ENCODE assay signal across 30 mouse cellular contexts in genomic region chr1:158421451-158421850, GRCm38 (mm10). TPM values are rescaled to one million over a fixed set of nuclear protein-coding genes. Genes with fewer than 3 reads are reported as not detected.
DNase-seq lines count a peak whose midpoint lies in the region; ATAC-seq and TF ChIP-seq lines count a peak whose summit lies in the region.
"Had no signal": no experiment of that assay in that cellular context is flagged by ENCODE, and none has a peak within 500 bp of the region (broad histone marks: within the 10 kb centered on the region; RNA-seq: fewer than 3 reads in every experiment).

No protein-coding gene starts in this region.

- no peaks in the 10 kb centered on the region for H3K36me3 ChIP-seq in midbrain, postnatal 0 days (ENCODE audit: insufficient read depth, low read length)
- H3K36me3 ChIP-seq in midbrain, embryonic 16.5 days (ENCODE audit: control insufficient read depth, insufficient read depth, low read length) = no peaks in the 10 kb centered on the region
- H3K36me3 ChIP-seq: heart, embryonic 12.5 days; neural tube, embryonic 13.5 days had no signal

- no peaks in the 10 kb centered on the region for H3K27me3 ChIP-seq in midbrain, postnatal 0 days (ENCODE audit: insufficient read depth, low read length)
- no peaks in the 10 kb centered on the region for H3K27me3 ChIP-seq in midbrain, embryonic 16.5 days (ENCODE audit: control insufficient read depth, insufficient read depth, low read depth, low read length)
- H3K27me3 ChIP-seq: CH12.LX; heart, embryonic 12.5 days; neural tube, embryonic 13.5 days had no signal

- DNase-seq in cerebellum, postnatal 4 days (ENCODE audit: low spot score in 2 of 2) = no peak
- peak; percentile 24 for DNase-seq in midbrain, postnatal 0 days (ENCODE audit: low spot score)
- peak; percentile 71 for DNase-seq in cerebellum, adult 9-11 months
- DNase-seq in adrenal gland, postnatal 36 days = no peak
- no peak for DNase-seq in spleen, postnatal 10 days (ENCODE audit: low spot score in 2 of 2)
- DNase-seq in heart, postnatal 36 days = no peak
- DNase-seq: adrenal gland, adult 8-10 months; gastrocnemius, adult 2 months; gastrocnemius, postnatal 36 days; heart, adult 18-20 months; kidney, adult 9 months; kidney, postnatal 10 days; layer of hippocampus, postnatal 36 days; left cerebral cortex, postnatal 4 days; liver; lung, embryonic 14.5 days; lung, postnatal 14 days; right cerebral cortex, postnatal 4 days; thymus, adult 2 months; thymus, postnatal 4 days had no signal

- no peaks in the 10 kb centered on the region for H3K4me1 ChIP-seq in midbrain, postnatal 0 days (ENCODE audit: insufficient read depth, low read length)
- no peaks in the 10 kb centered on the region for H3K4me1 ChIP-seq in midbrain, embryonic 16.5 days (ENCODE audit: control insufficient read depth, insufficient read depth, low read length)
- H3K4me1 ChIP-seq: heart, embryonic 12.5 days had no signal

- H3K9ac ChIP-seq in midbrain, postnatal 0 days (replicated peaks; ENCODE audit: low read length, poor library complexity, severe bottlenecking) = no peak overlapping the region
- H3K9ac ChIP-seq in midbrain, embryonic 16.5 days (ENCODE audit: low read depth, low read length) = no peak overlapping the region
- H3K9ac ChIP-seq: heart, embryonic 12.5 days; liver, embryonic 14.5 days; lung, embryonic 14.5 days; neural tube, embryonic 13.5 days had no signal

- intact Hi-C loops in heart, postnatal 36 days (cut with DNase I) = no loop called here

- no peak overlapping the region for H3K4me3 ChIP-seq in midbrain, postnatal 0 days (ENCODE audit: low read depth, low read length)
- H3K4me3 ChIP-seq in midbrain, embryonic 16.5 days (ENCODE audit: low read depth, low read length) = no peak overlapping the region
- H3K4me3 ChIP-seq: gastrocnemius, adult 2 months; heart, embryonic 12.5 days; neural tube, embryonic 13.5 days had no signal

- ATAC-seq in cerebellum, adult (ENCODE audit: insufficient number of reproducible peaks, low FRiP score, low TSS enrichment) = peak; percentile 65
- ATAC-seq in midbrain, postnatal 0 days (ENCODE audit: low FRiP score) = no peak
- no peak for ATAC-seq in midbrain, embryonic 16.5 days
- ATAC-seq: forebrain, embryonic 14.5 days; intestine, postnatal 0 days had no signal

- H3K9me3 ChIP-seq in midbrain, postnatal 0 days (ENCODE audit: low read length) = no peaks in the 10 kb centered on the region
- H3K9me3 ChIP-seq in midbrain, embryonic 16.5 days (replicated peaks; ENCODE audit: control insufficient read depth, low read length, poor library complexity, severe bottlenecking) = no peaks in the 10 kb centered on the region
- H3K9me3 ChIP-seq: heart, embryonic 12.5 days; neural tube, embryonic 13.5 days had no signal

- no peak for TF ChIP-seq CTCF in midbrain, postnatal 0 days (IDR thresholded peaks at IDR 0.05)

- WGBS in midbrain, postnatal 0 days = 81% methylated on average over 8 of the region's 8 CpGs
- 89% methylated on average over 8 of the region's 8 CpGs for WGBS in midbrain, embryonic 16.5 days

- no peak overlapping the region for H3K4me2 ChIP-seq in midbrain, postnatal 0 days (ENCODE audit: low read depth, low read length, poor library complexity, severe bottlenecking)
- no peak overlapping the region for H3K4me2 ChIP-seq in midbrain, embryonic 16.5 days (ENCODE audit: low read length)
- H3K4me2 ChIP-seq: heart, embryonic 12.5 days; lung, embryonic 14.5 days; neural tube, embryonic 13.5 days had no signal

- no peak overlapping the region for H3K27ac ChIP-seq in midbrain, postnatal 0 days (ENCODE audit: low read depth, low read length)
- H3K27ac ChIP-seq in midbrain, embryonic 16.5 days (ENCODE audit: low read length) = no peak overlapping the region
- H3K27ac ChIP-seq: gastrocnemius, adult 2 months; liver, embryonic 14.5 days; neural tube, embryonic 13.5 days had no signal

RNA-seq across cellular contexts. Expression of gene Astn1, which starts 59.4 kb away (rescaled TPM):
- 157 and 180 TPM in 2 replicates for total RNA-seq in midbrain, postnatal 0 days (2014; rRNA removed)
- polyA plus RNA-seq in midbrain, postnatal 0 days (2015; fragmentation: Nextera tagmentation; extraction: Ambion mirVana) = 36.5 and 36.7 TPM in 2 replicates
- 45.8 and 47.2 TPM in 2 replicates for polyA plus RNA-seq in midbrain, embryonic 16.5 days (2015; fragmentation: Nextera tagmentation; extraction: Ambion mirVana)
- 1 to 10 TPM; 4.8 to 6.4 TPM for total RNA-seq in adrenal gland, postnatal 36 days (2021)
- total RNA-seq in heart, postnatal 36 days (2021) = 1 to 10 TPM in 1 of 2 experiments, under 1 TPM in 1; 0.69 to 1.1 TPM
- total RNA-seq: hematopoietic stem cell, adult 5-6 weeks had no signal
- polyA plus RNA-seq: C2C12 had no signal

Comparison
In these comparisons a context has a peak if more than half of its experiments do, and no peak if none do; other contexts are left out.
1. DNase-seq: peak in midbrain, postnatal 0 days (single experiment) and cerebellum, adult 9-11 months (single experiment); none in cerebellum, postnatal 4 days (0 of 2), adrenal gland, postnatal 36 days (0 of 2), spleen, postnatal 10 days (0 of 2) and heart, postnatal 36 days (0 of 2).
2. RNA of gene Astn1, which starts 59.4 kb away (total RNA-seq): 157 to 180 TPM in midbrain, postnatal 0 days; 4.8 to 6.4 TPM in adrenal gland, postnatal 36 days and 0.69 to 1.1 TPM in heart, postnatal 36 days; every median in the first group is over 10 times any median in the second.